Mouse (Mus musculus): ENCODE data around the gene Aldh1l1. TPM values are rescaled to one million over a fixed set of nuclear protein-coding genes. Genes with fewer than 3 reads are reported as not detected.

Aldh1l1 gene
- polyA plus RNA-seq, 1 experiment = 53.6 TPM

GRCm38 (mm10) chr6:90534701-90535475, 48.7 kb downstream of the Aldh1l1 start:
- Histone ChIP-seq H3K36me3 (ENCODE audit: control insufficient read depth, insufficient read depth, low read length) (no peaks in the 10 kb centered on the region), H3K27me3 (ENCODE audit: control insufficient read depth, insufficient read depth, low read length) (no peaks in the 10 kb centered on the region), H3K4me1 (ENCODE audit: control insufficient read depth, insufficient read depth, insufficient read length, low read length) (no peaks in the 10 kb centered on the region), H3K4me3 (ENCODE audit: low read depth, low read length) (no peak overlapping the region), H3K27ac (ENCODE audit: insufficient read depth, low read depth, low read length) (no peak overlapping the region)
- TF ChIP-seq POLR2A (IDR thresholded peaks at IDR 0.05; ENCODE audit: low read depth, low read length) (no peak), CTCF (IDR thresholded peaks at IDR 0.05; ENCODE audit: extremely low read depth, insufficient read length, insufficient replicate concordance, low read depth, low read length) (no peak)
- WGBS = 80% methylated on average over 8 of the region's 8 CpGs

- Histone ChIP-seq H3K36me3 (ENCODE audit: control insufficient read depth, insufficient read depth, low read length) (no peaks in the 10 kb centered on the region), H3K27ac (ENCODE audit: insufficient read depth, low read depth, low read length) (no peak overlapping the region), H3K4me3 (ENCODE audit: low read depth, low read length) (no peak overlapping the region), H3K4me1 (ENCODE audit: control insufficient read depth, insufficient read depth, insufficient read length, low read length) (no peaks in the 10 kb centered on the region), H3K27me3 (ENCODE audit: control insufficient read depth, insufficient read depth, low read length) (no peaks in the 10 kb centered on the region)
- 80% methylated on average over 3 of the region's 3 CpGs for WGBS
- TF ChIP-seq POLR2A (IDR thresholded peaks at IDR 0.05; ENCODE audit: low read depth, low read length) (no peak), CTCF (IDR thresholded peaks at IDR 0.05; ENCODE audit: extremely low read depth, insufficient read length, insufficient replicate concordance, low read depth, low read length) (no peak)
Observed at GRCm38 (mm10) chr6:90536824-90537223, 50.6 kb downstream of the Aldh1l1 start.

GRCm38 (mm10) chr6:90537941-90538340, 51.7 kb downstream of the Aldh1l1 start:
- TF ChIP-seq CTCF (IDR thresholded peaks at IDR 0.05; ENCODE audit: extremely low read depth, insufficient read length, insufficient replicate concordance, low read depth, low read length) (peak; percentile 93), POLR2A (IDR thresholded peaks at IDR 0.05; ENCODE audit: low read depth, low read length) (no peak; the same call in 1 of the 2 replicates)
- WGBS = 4% methylated on average over 7 of the region's 7 CpGs
- Histone ChIP-seq H3K36me3 (ENCODE audit: control insufficient read depth, insufficient read depth, low read length) (no peaks in the 10 kb centered on the region), H3K4me1 (ENCODE audit: control insufficient read depth, insufficient read depth, insufficient read length, low read length) (no peaks in the 10 kb centered on the region), H3K27me3 (ENCODE audit: control insufficient read depth, insufficient read depth, low read length) (no peaks in the 10 kb centered on the region), H3K4me3 (ENCODE audit: low read depth, low read length) (no peak overlapping the region), H3K27ac (ENCODE audit: insufficient read depth, low read depth, low read length) (no peak overlapping the region)

DNA sequence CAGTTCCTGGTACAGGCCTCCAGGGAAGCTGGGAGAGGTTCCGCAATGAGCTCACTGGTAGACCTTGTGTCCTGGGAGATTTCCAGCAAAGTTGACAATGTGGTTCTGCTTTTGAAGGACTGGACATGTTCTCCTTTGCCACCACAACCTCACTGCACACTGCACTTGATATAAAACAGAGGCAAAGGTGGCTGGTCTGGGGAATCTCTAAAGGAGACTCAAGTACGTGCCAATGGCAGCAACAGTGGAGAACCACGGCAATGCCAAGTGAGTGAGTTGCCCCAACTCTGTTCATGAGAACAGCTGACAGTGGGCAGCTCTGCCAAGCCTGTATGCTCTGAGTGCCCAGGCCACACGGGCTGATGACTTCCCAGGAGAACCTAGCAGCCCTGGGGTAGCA, 53.0 kb downstream of the Aldh1l1 start:
- 86% methylated on average over 4 of the region's 4 CpGs for WGBS
- Histone ChIP-seq H3K4me3 (ENCODE audit: low read depth, low read length) (no peak overlapping the region), H3K4me1 (ENCODE audit: control insufficient read depth, insufficient read depth, insufficient read length, low read length) (peaks cover 5% of the 10 kb centered on the region; the same call in 1 of the 2 replicates), H3K27me3 (ENCODE audit: control insufficient read depth, insufficient read depth, low read length) (no peaks in the 10 kb centered on the region), H3K27ac (ENCODE audit: insufficient read depth, low read depth, low read length) (no peak overlapping the region), H3K36me3 (ENCODE audit: control insufficient read depth, insufficient read depth, low read length) (no peaks in the 10 kb centered on the region)
- TF ChIP-seq POLR2A (IDR thresholded peaks at IDR 0.05; ENCODE audit: low read depth, low read length) (no peak), CTCF (IDR thresholded peaks at IDR 0.05; ENCODE audit: extremely low read depth, insufficient read length, insufficient replicate concordance, low read depth, low read length) (no peak)

DNA sequence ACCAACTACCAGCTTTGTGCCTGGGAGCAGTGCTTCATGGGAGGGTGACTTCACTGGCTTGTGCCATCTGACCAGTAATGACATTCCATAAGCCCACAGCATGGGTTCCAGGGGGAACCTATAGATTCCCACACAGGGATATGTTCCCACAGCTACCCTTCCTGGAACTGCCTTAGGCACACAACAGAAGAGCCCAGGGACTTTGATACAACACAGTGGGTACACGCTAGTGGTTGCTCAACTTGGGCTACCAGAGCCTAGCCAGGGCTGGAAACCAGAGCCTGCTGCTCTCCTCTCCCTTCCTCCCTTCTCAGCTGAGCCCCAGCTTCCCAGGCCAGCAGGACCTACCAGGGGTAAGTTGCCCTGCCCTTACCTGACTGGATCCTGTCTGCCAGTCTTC, 54.3 kb downstream of the Aldh1l1 start:
- peaks cover 12% of the 10 kb centered on the region; the same call in 1 of the 2 replicates for H3K4me1 ChIP-seq (ENCODE audit: control insufficient read depth, insufficient read depth, insufficient read length, low read length)
- 87% methylated on average over 1 of the region's 1 CpGs for WGBS
- H3K27me3 ChIP-seq (ENCODE audit: control insufficient read depth, insufficient read depth, low read length) = no peaks in the 10 kb centered on the region
- H3K4me3 ChIP-seq (ENCODE audit: low read depth, low read length) = no peak overlapping the region
- H3K36me3 ChIP-seq (ENCODE audit: control insufficient read depth, insufficient read depth, low read length) = no peaks in the 10 kb centered on the region
- TF ChIP-seq POLR2A (IDR thresholded peaks at IDR 0.05; ENCODE audit: low read depth, low read length) (no peak), CTCF (IDR thresholded peaks at IDR 0.05; ENCODE audit: extremely low read depth, insufficient read length, insufficient replicate concordance, low read depth, low read length) (no peak)
- no peak overlapping the region for H3K27ac ChIP-seq (ENCODE audit: insufficient read depth, low read depth, low read length)

DNA sequence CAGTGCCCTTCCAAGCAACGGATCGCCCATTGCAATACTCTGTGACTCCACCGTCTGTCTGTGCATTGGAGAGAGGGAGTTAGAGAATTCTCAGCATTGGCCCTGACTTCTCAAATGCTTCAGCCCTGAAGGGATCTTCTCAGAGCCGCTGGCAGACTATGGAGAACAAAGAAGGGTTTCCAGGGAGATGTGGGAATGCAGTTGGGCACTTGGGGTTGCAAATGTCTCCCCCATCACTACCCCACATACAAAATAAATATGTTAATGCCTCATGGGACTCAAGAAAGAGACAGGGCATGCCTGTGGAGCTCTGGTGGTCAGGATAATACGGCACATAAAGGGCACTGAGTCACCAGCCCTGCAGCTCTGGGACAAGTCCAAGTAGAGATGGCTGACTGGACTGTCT, 55.1 kb downstream of the Aldh1l1 start:
- H3K4me1 ChIP-seq (ENCODE audit: control insufficient read depth, insufficient read depth, insufficient read length, low read length) = peaks cover 14% of the 10 kb centered on the region; the same call in 1 of the 2 replicates
- no peak overlapping the region for H3K4me3 ChIP-seq (ENCODE audit: low read depth, low read length)
- no peak overlapping the region for H3K27ac ChIP-seq (ENCODE audit: insufficient read depth, low read depth, low read length)
- no peaks in the 10 kb centered on the region for H3K27me3 ChIP-seq (ENCODE audit: control insufficient read depth, insufficient read depth, low read length)
- no peak for TF ChIP-seq CTCF (IDR thresholded peaks at IDR 0.05; ENCODE audit: extremely low read depth, insufficient read length, insufficient replicate concordance, low read depth, low read length)
- TF ChIP-seq POLR2A (IDR thresholded peaks at IDR 0.05; ENCODE audit: low read depth, low read length) = no peak
- 89% methylated on average over 5 of the region's 5 CpGs for WGBS
- no peaks in the 10 kb centered on the region for H3K36me3 ChIP-seq (ENCODE audit: control insufficient read depth, insufficient read depth, low read length)

DNA sequence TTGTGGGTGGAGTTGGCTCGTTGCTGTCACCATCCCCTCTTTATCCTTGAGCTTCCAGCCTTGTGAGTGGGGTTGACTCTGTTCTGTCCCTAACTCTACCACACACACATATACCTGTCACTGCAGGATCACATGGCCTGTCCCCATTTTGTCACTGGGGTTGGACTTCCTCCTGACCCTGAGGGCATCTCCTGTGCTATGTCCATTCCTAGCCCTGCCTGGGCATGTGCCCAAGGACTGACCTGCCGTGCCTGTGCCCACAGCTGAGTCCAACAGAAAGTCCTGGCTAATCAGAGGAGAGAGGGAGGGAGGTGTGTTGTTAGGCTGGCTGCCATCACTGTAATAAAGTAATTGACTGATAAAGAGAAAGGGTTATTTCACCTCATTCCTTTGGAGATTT, 58.2 kb downstream of the Aldh1l1 start:
- Histone ChIP-seq H3K4me1 (ENCODE audit: control insufficient read depth, insufficient read depth, insufficient read length, low read length) (peaks cover 24% of the 10 kb centered on the region; the same call in 1 of the 2 replicates), H3K27me3 (ENCODE audit: control insufficient read depth, insufficient read depth, low read length) (no peaks in the 10 kb centered on the region), H3K27ac (ENCODE audit: insufficient read depth, low read depth, low read length) (peak overlapping the region; percentile 51), H3K4me3 (ENCODE audit: low read depth, low read length) (no peak overlapping the region), H3K36me3 (ENCODE audit: control insufficient read depth, insufficient read depth, low read length) (no peaks in the 10 kb centered on the region)
- TF ChIP-seq CTCF (IDR thresholded peaks at IDR 0.05; ENCODE audit: extremely low read depth, insufficient read length, insufficient replicate concordance, low read depth, low read length) = no peak
- TF ChIP-seq POLR2A (IDR thresholded peaks at IDR 0.05; ENCODE audit: low read depth, low read length) = no peak
- WGBS = 13% methylated on average over 2 of the region's 2 CpGs
